ENCODE assay signal across 13 mouse cellular contexts in the genomic region with DNA sequence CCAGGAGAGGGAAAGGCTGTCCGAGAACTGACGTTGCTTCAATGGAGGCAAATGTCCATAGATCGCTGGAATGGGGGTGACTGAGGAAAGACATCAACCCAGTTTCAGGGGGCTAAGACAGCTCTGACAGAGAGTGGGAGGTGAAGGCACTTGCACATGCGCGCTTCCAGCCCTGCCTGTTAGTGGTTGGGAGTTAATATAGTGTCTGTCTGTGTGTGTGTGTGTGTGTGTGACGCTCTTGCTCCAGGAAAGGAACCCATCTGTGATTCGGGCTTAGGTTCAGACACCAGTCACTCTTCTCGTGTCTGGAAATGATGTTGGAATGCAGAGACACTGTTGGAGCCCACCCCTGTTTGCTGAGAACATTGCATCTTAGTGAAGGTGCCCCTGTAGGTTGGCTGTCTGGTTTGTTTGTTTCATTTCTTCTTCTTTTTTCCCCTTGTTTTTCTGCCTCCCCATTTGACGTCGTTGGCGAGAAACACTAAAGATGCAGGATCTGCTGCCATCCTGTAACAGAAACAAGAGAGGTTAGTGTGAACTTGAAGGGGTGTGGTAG. TPM values are rescaled to one million over a fixed set of nuclear protein-coding genes. Genes with fewer than 3 reads are reported as not detected.
A peak's percentile ranks its signal among the peaks of the same experiment; 100 is the strongest.
DNase-seq lines count a peak whose midpoint lies in the region; ATAC-seq and TF ChIP-seq lines count a peak whose summit lies in the region.
"Had no signal": no experiment of that assay in that cellular context is flagged by ENCODE, and none has a peak within 500 bp of the region (broad histone marks: within the 10 kb centered on the region; RNA-seq: fewer than 3 reads in every experiment).

No protein-coding gene starts in this region.

- ATAC-seq in embryonic facial prominence, embryonic 12.5 days (ENCODE audit: insufficient number of reproducible peaks, insufficient read depth, low FRiP score, low TSS enrichment), result no peak
- no peak for ATAC-seq in hindbrain, embryonic 15.5 days (ENCODE audit: low FRiP score, low read depth)
- ATAC-seq in midbrain, embryonic 16.5 days, result no peak

- no peak for TF ChIP-seq CTCF in cortical plate, adult 2 months (IDR thresholded peaks at IDR 0.05; ENCODE audit: extremely low read depth, insufficient read depth, low read length)

- WGBS in embryonic facial prominence, embryonic 12.5 days, result 3% methylated on average over 11 of the region's 11 CpGs
- WGBS in hindbrain, embryonic 15.5 days, result 3% methylated on average over 11 of the region's 11 CpGs
- under 1% methylated on average over 11 of the region's 11 CpGs for WGBS in midbrain, embryonic 16.5 days

- no peaks in the 10 kb centered on the region for H3K9me3 ChIP-seq in embryonic facial prominence, embryonic 12.5 days
- H3K9me3 ChIP-seq in hindbrain, embryonic 15.5 days, result no peaks in the 10 kb centered on the region
- H3K9me3 ChIP-seq in midbrain, embryonic 16.5 days (replicated peaks; ENCODE audit: control insufficient read depth, low read length, poor library complexity, severe bottlenecking), result no peaks in the 10 kb centered on the region
- H3K9me3 ChIP-seq: limb, embryonic 13.5 days; megakaryocyte, embryonic 14.5 days had no signal

- peak overlapping the region; percentile 54 for H3K4me3 ChIP-seq in cortical plate, adult 2 months (ENCODE audit: insufficient read depth, low read length)
- peak overlapping the region; percentile 67 for H3K4me3 ChIP-seq in embryonic facial prominence, embryonic 12.5 days
- H3K4me3 ChIP-seq in hindbrain, embryonic 15.5 days, result peak overlapping the region; percentile 82
- peak overlapping the region; percentile 86 for H3K4me3 ChIP-seq in midbrain, embryonic 16.5 days (ENCODE audit: low read depth, low read length)

- no peaks in the 10 kb centered on the region for H3K4me1 ChIP-seq in cortical plate, adult 2 months (ENCODE audit: control insufficient read depth, insufficient read depth, low read length)
- peaks cover 15% of the 10 kb centered on the region for H3K4me1 ChIP-seq in embryonic facial prominence, embryonic 12.5 days
- H3K4me1 ChIP-seq in hindbrain, embryonic 15.5 days (replicated peaks), result peaks cover 68% of the 10 kb centered on the region
- H3K4me1 ChIP-seq in midbrain, embryonic 16.5 days (ENCODE audit: control insufficient read depth, insufficient read depth, low read length), result peaks cover 48% of the 10 kb centered on the region

- TF ChIP-seq POLR2A in cortical plate, adult 2 months (IDR thresholded peaks at IDR 0.05; ENCODE audit: extremely low read depth, insufficient read depth, low read length), result no peak

- intact Hi-C loops in left cerebral cortex, postnatal 4 days (cut with DNase I), result loop anchor here (10.0 kb wide), 1 partner anchor 277 kb away; no protein-coding TSS in a partner anchor

- no peak for DNase-seq in adrenal gland, adult (ENCODE audit: inconsistent age in 2 of 2, low spot score in 1 of 2)
- no peak for DNase-seq in urinary bladder, postnatal 4 days (ENCODE audit: low spot score in 2 of 2)
- DNase-seq in left cerebral cortex, postnatal 4 days, result no peak
- DNase-seq: adrenal gland, postnatal 14 days; gastrocnemius, postnatal 25 days; kidney, adult 9 months had no signal

- H3K4me2 ChIP-seq in embryonic facial prominence, embryonic 12.5 days (replicated peaks), result peak overlapping the region; percentile 99
- peak overlapping the region; percentile 94 for H3K4me2 ChIP-seq in hindbrain, embryonic 15.5 days
- H3K4me2 ChIP-seq in midbrain, embryonic 16.5 days (ENCODE audit: low read length), result peak overlapping the region; percentile 73

- H3K36me3 ChIP-seq in embryonic facial prominence, embryonic 12.5 days, result no peaks in the 10 kb centered on the region
- H3K36me3 ChIP-seq in hindbrain, embryonic 15.5 days, result no peaks in the 10 kb centered on the region
- H3K36me3 ChIP-seq in midbrain, embryonic 16.5 days (ENCODE audit: control insufficient read depth, insufficient read depth, low read length), result no peaks in the 10 kb centered on the region
- H3K36me3 ChIP-seq: G1E; limb, embryonic 13.5 days had no signal

- H3K27ac ChIP-seq in cortical plate, adult 2 months (ENCODE audit: insufficient read depth, low read length), result no peak overlapping the region
- H3K27ac ChIP-seq in embryonic facial prominence, embryonic 12.5 days, result no peak overlapping the region
- H3K27ac ChIP-seq in hindbrain, embryonic 15.5 days (replicated peaks), result peak overlapping the region; percentile 89
- H3K27ac ChIP-seq in midbrain, embryonic 16.5 days (ENCODE audit: low read length), result peak overlapping the region; percentile 91
- H3K27ac ChIP-seq: limb, embryonic 13.5 days had no signal

- H3K27me3 ChIP-seq in embryonic facial prominence, embryonic 12.5 days, result peaks cover 91% of the 10 kb centered on the region
- peaks cover 8% of the 10 kb centered on the region; the same call in 1 of the 2 replicates for H3K27me3 ChIP-seq in hindbrain, embryonic 15.5 days
- no peaks in the 10 kb centered on the region; the same call in 1 of the 2 replicates for H3K27me3 ChIP-seq in midbrain, embryonic 16.5 days (ENCODE audit: control insufficient read depth, insufficient read depth, low read depth, low read length)

- H3K9ac ChIP-seq in embryonic facial prominence, embryonic 12.5 days, result no peak overlapping the region
- H3K9ac ChIP-seq in hindbrain, embryonic 15.5 days, result peak overlapping the region; percentile 71
- peak overlapping the region; percentile 78 for H3K9ac ChIP-seq in midbrain, embryonic 16.5 days (ENCODE audit: low read depth, low read length)

RNA-seq across cellular contexts. Expression of gene Ascl1, which starts 1.9 kb away (rescaled TPM):
- 5.8 and 6.6 TPM in 2 replicates for polyA plus RNA-seq in cortical plate, adult 2 months (2012; rRNA removed)
- 5.7 and 6.2 TPM in 2 replicates for polyA plus RNA-seq in embryonic facial prominence, embryonic 12.5 days (2016; fragmentation: Nextera tagmentation; extraction: Ambion mirVana)
- 11.1 and 14.2 TPM in 2 replicates for polyA plus RNA-seq in hindbrain, embryonic 15.5 days (2015; fragmentation: Nextera tagmentation; extraction: Ambion mirVana)
- polyA plus RNA-seq in midbrain, embryonic 16.5 days (2015; fragmentation: Nextera tagmentation; extraction: Ambion mirVana), result 8.1 and 9.0 TPM in 2 replicates
- total RNA-seq in left cerebral cortex, postnatal 4 days (2021), result 10 to 100 TPM; 17.1 to 17.9 TPM
- total RNA-seq: G1E; gastrocnemius, postnatal 25 days had no signal
- polyA plus RNA-seq: G1E; limb, embryonic 13.5 days had no signal

RNA-seq across cellular contexts. Expression of gene Pah, which starts 30.0 kb away (rescaled TPM):
- 0.13 and 0.25 TPM in 2 replicates for polyA plus RNA-seq in cortical plate, adult 2 months (2012; rRNA removed)
- not detected in 2 replicates for polyA plus RNA-seq in embryonic facial prominence, embryonic 12.5 days (2016; fragmentation: Nextera tagmentation; extraction: Ambion mirVana)
- polyA plus RNA-seq in hindbrain, embryonic 15.5 days (2015; fragmentation: Nextera tagmentation; extraction: Ambion mirVana), result not detected in 2 replicates
- polyA plus RNA-seq in midbrain, embryonic 16.5 days (2015; fragmentation: Nextera tagmentation; extraction: Ambion mirVana), result 0.16 TPM in 1 of 2 replicates, not detected in the other
- not detected for total RNA-seq in left cerebral cortex, postnatal 4 days (2021)
- total RNA-seq: G1E; gastrocnemius, postnatal 25 days had no signal
- polyA plus RNA-seq: G1E had no signal

Comparison
In these comparisons a context has a peak if more than half of its experiments do, and no peak if none do; other contexts are left out.
1. H3K27ac ChIP-seq: peak in hindbrain, embryonic 15.5 days (single experiment) and midbrain, embryonic 16.5 days (single experiment); none in cortical plate, adult 2 months (single experiment) and embryonic facial prominence, embryonic 12.5 days (single experiment).
2. Peak in every context shown above with its lines, with median percentiles within 50 percentile points of each other: H3K4me3 ChIP-seq and H3K4me2 ChIP-seq.